Mouse (Mus musculus) MEL (cell line): ENCODE data around the gene Tbc1d23. TPM values are rescaled to one million over a fixed set of nuclear protein-coding genes. Genes with fewer than 3 reads are reported as not detected.

Source experiments
- DNase-seq: peaks from one replicate; pipeline ENCODE4 v3.0.0; 2011; ENCODE audit warnings: low read depth, low spot score
- H3K27ac ChIP-seq: 2 replicates; pipeline ENCODE4 v1.5.1; 2012; ENCODE audit warnings: low read depth, mild to moderate bottlenecking, control low read depth, low read length, moderate library complexity; ENCODE audit not compliant: control insufficient read depth
- H3K27me3 ChIP-seq, 2 experiments: fragments of 150-350 bp in 1 of 2; sonication (generic) in 1 of 2; 2 replicates each; pipeline ENCODE4 v1.6.1; 2012; ENCODE audit warnings: low read length in 2 of 2, mild to moderate bottlenecking in 2 of 2, improper control_type of control experiment in 1 of 2, moderate library complexity in 1 of 2; ENCODE audit not compliant: insufficient read depth in 2 of 2, control insufficient read depth in 1 of 2
- H3K36me3 ChIP-seq, 2 experiments: 2 replicates each; pipeline ENCODE4 v1.6.1; 2012 to 2014; ENCODE audit warnings: low read length in 2 of 2, improper control_type of control experiment in 1 of 2, inconsistent platforms in 1 of 2, mild to moderate bottlenecking in 1 of 2; ENCODE audit not compliant: insufficient read depth in 2 of 2, control insufficient read depth in 1 of 2
- H3K4me1 ChIP-seq, 2 experiments: fragments of 150-350 bp in 1 of 2; sonication (generic) in 1 of 2; 2 replicates each; pipeline ENCODE4 v1.6.1; 2012; ENCODE audit warnings: low read length in 2 of 2, improper control_type of control experiment in 1 of 2, mild to moderate bottlenecking in 1 of 2; ENCODE audit not compliant: insufficient read depth in 2 of 2, control insufficient read depth in 1 of 2
- H3K4me3 ChIP-seq, 2 experiments: fragments of 150-350 bp in 1 of 2; sonication (generic) in 1 of 2; 2 replicates each; pipeline ENCODE4 v1.5.1; 2012; ENCODE audit warnings: low read depth in 2 of 2, low read length in 2 of 2, mild to moderate bottlenecking in 2 of 2, moderate library complexity in 2 of 2, control low read depth in 1 of 2, improper control_type of control experiment in 1 of 2; ENCODE audit not compliant: control insufficient read depth in 1 of 2, insufficient read depth in 1 of 2
- H3K79me2 ChIP-seq: 2 replicates; pipeline ENCODE4 v1.6.1; 2012; ENCODE audit warnings: mild to moderate bottlenecking, low read length, moderate library complexity; ENCODE audit not compliant: control insufficient read depth, poor library complexity, insufficient read depth
- H3K9ac ChIP-seq: 2 replicates; pipeline ENCODE4 v1.6.1; 2012; ENCODE audit warnings: low read depth, mild to moderate bottlenecking, control low read depth, low read length, moderate library complexity; ENCODE audit not compliant: control insufficient read depth, poor library complexity, severe bottlenecking
- H3K9me3 ChIP-seq: fragments of 150-350 bp; sonication (generic); replicated peaks from 2 replicates; pipeline ENCODE4 v1.6.1; 2012; ENCODE audit warnings: mild to moderate bottlenecking, low read length, improper control_type of control experiment, moderate library complexity; ENCODE audit not compliant: insufficient read depth
- BHLHE40 ChIP-seq: IDR thresholded peaks from 2 replicates; pipeline ENCODE4 v1.6.1; 2012; ENCODE audit warnings: low read depth, mild to moderate bottlenecking, inconsistent platforms, low read length, improper control_type of control experiment, borderline replicate concordance
- CHD1 ChIP-seq: IDR thresholded peaks from 2 replicates; pipeline ENCODE4 v1.6.1; 2012; ENCODE audit warnings: low read depth, mild to moderate bottlenecking, inconsistent platforms, low read length, improper control_type of control experiment
- CHD2 ChIP-seq: IDR thresholded peaks from 2 replicates; pipeline ENCODE4 v1.6.1; 2011; ENCODE audit warnings: low read length, improper control_type of control experiment
- ELF1 ChIP-seq: IDR thresholded peaks from 2 replicates; pipeline ENCODE4 v1.6.1; 2014; ENCODE audit warnings: low read depth, mild to moderate bottlenecking, inconsistent platforms, low read length, improper control_type of control experiment, moderate library complexity
- ETS1 ChIP-seq: IDR thresholded peaks from 2 replicates; pipeline ENCODE4 v1.6.1; 2012; ENCODE audit warnings: low read depth, mild to moderate bottlenecking, inconsistent platforms, low read length, improper control_type of control experiment, moderate library complexity
- GABPA ChIP-seq: IDR thresholded peaks from 2 replicates; pipeline ENCODE4 v1.6.1; 2012; ENCODE audit warnings: low read depth, mild to moderate bottlenecking, inconsistent platforms, low read length, improper control_type of control experiment, moderate library complexity
- GATA1 ChIP-seq: IDR thresholded peaks from 2 replicates; pipeline ENCODE4 v1.6.1; 2011; ENCODE audit warnings: low read depth, low read length, improper control_type of control experiment
- HCFC1 ChIP-seq: IDR thresholded peaks from 2 replicates; pipeline ENCODE4 v1.6.1; 2012; ENCODE audit warnings: low read depth, mild to moderate bottlenecking, inconsistent platforms, low read length, improper control_type of control experiment, moderate library complexity
- JUND ChIP-seq: IDR thresholded peaks from 2 replicates; pipeline ENCODE4 v1.6.1; 2011; ENCODE audit warnings: low read depth, mild to moderate bottlenecking, improper control_type of control experiment, low read length
- MAFK ChIP-seq: IDR thresholded peaks from 2 replicates; pipeline ENCODE4 v1.6.1; 2011; ENCODE audit warnings: low read depth, mild to moderate bottlenecking, low read length, improper control_type of control experiment, borderline replicate concordance
- MAX ChIP-seq: IDR thresholded peaks from 2 replicates; pipeline ENCODE4 v1.6.1; 2011; ENCODE audit warnings: low read length, improper control_type of control experiment
- MAZ ChIP-seq: IDR thresholded peaks from 2 replicates; pipeline ENCODE4 v1.6.1; 2012; ENCODE audit warnings: low read depth, mild to moderate bottlenecking, inconsistent platforms, low read length, improper control_type of control experiment
- MEF2A ChIP-seq: IDR thresholded peaks from 2 replicates; pipeline ENCODE4 v1.6.1; 2014; ENCODE audit warnings: low read depth, mild to moderate bottlenecking, inconsistent platforms, low read length, improper control_type of control experiment; ENCODE audit not compliant: poor library complexity, insufficient replicate concordance, severe bottlenecking; ENCODE audit errors: extremely low read depth
- MYB ChIP-seq: IDR thresholded peaks from 2 replicates; pipeline ENCODE4 v1.6.1; 2011; ENCODE audit warnings: mild to moderate bottlenecking, low read depth, low read length, improper control_type of control experiment
- MYC ChIP-seq: IDR thresholded peaks from 2 replicates; pipeline ENCODE4 v1.6.1; 2011; ENCODE audit warnings: low read depth, mild to moderate bottlenecking, low read length, improper control_type of control experiment, moderate library complexity
- NRF1 ChIP-seq: IDR thresholded peaks from 2 replicates; pipeline ENCODE4 v1.6.1; 2014; ENCODE audit warnings: low read depth, mild to moderate bottlenecking, inconsistent platforms, low read length, improper control_type of control experiment, moderate library complexity; ENCODE audit not compliant: poor library complexity, insufficient read depth, severe bottlenecking
- POLR2A ChIP-seq, 2 experiments: IDR thresholded peaks; 2 replicates each; pipeline ENCODE4 v1.6.1; 2011 to 2012; ENCODE audit warnings: low read length in 2 of 2, mild to moderate bottlenecking in 2 of 2, control low read depth in 1 of 2, improper control_type of control experiment in 1 of 2, low read depth in 1 of 2, moderate library complexity in 1 of 2; ENCODE audit not compliant: control insufficient read depth in 1 of 2, insufficient read depth in 1 of 2, poor library complexity in 1 of 2
- POLR2AphosphoS2 ChIP-seq: IDR thresholded peaks from 2 replicates; pipeline ENCODE4 v1.6.1; 2011; ENCODE audit warnings: low read length, improper control_type of control experiment
- POLR2AphosphoS5 ChIP-seq: IDR thresholded peaks from 2 replicates; pipeline ENCODE4 v1.6.1; 2012; ENCODE audit warnings: low read depth, borderline replicate concordance, mild to moderate bottlenecking, inconsistent platforms, low read length, moderate library complexity, mixed read lengths
- RCOR1 ChIP-seq: IDR thresholded peaks from 2 replicates; pipeline ENCODE4 v1.6.1; 2012; ENCODE audit warnings: low read depth, mild to moderate bottlenecking, inconsistent platforms, low read length, improper control_type of control experiment
- SIN3A ChIP-seq: IDR thresholded peaks from 2 replicates; pipeline ENCODE4 v1.6.1; 2012; ENCODE audit warnings: low read length, improper control_type of control experiment, inconsistent platforms
- SMC3 ChIP-seq: IDR thresholded peaks from 2 replicates; pipeline ENCODE4 v1.6.1; 2011; ENCODE audit warnings: low read depth, low read length, improper control_type of control experiment
- TAL1 ChIP-seq: IDR thresholded peaks from 2 replicates; pipeline ENCODE4 v1.6.1; 2012; ENCODE audit warnings: mild to moderate bottlenecking, inconsistent platforms, low read length, moderate library complexity, mixed read lengths
- TBP ChIP-seq: IDR thresholded peaks from 2 replicates; pipeline ENCODE4 v1.8.0; 2011; ENCODE audit warnings: low read depth, low read length, improper control_type of control experiment
- TCF12 ChIP-seq: IDR thresholded peaks from 2 replicates; pipeline ENCODE4 v1.6.1; 2014; ENCODE audit warnings: low read depth, mild to moderate bottlenecking, inconsistent platforms, low read length, improper control_type of control experiment, moderate library complexity
- UBTF ChIP-seq: IDR thresholded peaks from 2 replicates; pipeline ENCODE4 v1.6.1; 2012; ENCODE audit warnings: low read depth, mild to moderate bottlenecking, inconsistent platforms, low read length, improper control_type of control experiment, moderate library complexity, borderline replicate concordance; ENCODE audit not compliant: insufficient read depth
- USF2 ChIP-seq, 2 experiments: IDR thresholded peaks; 2 replicates each; pipeline ENCODE4 v1.6.1; 2011 to 2012; ENCODE audit warnings: improper control_type of control experiment in 2 of 2, low read length in 2 of 2, borderline replicate concordance in 1 of 2, inconsistent platforms in 1 of 2, low read depth in 1 of 2, mild to moderate bottlenecking in 1 of 2; ENCODE audit not compliant: insufficient read depth in 1 of 2
- ZC3H11A ChIP-seq: IDR thresholded peaks from 2 replicates; pipeline ENCODE4 v1.6.1; 2012; ENCODE audit warnings: low read depth, mild to moderate bottlenecking, inconsistent platforms, low read length, improper control_type of control experiment
- ZMIZ1 ChIP-seq: IDR thresholded peaks from 2 replicates; pipeline ENCODE4 v1.6.1; 2012; ENCODE audit warnings: low read depth, mild to moderate bottlenecking, inconsistent platforms, low read length, improper control_type of control experiment, moderate library complexity
- polyA plus RNA-seq, 2 experiments: library from polyadenylated mRNA; stranded (reverse) in 1 of 2; unstranded in 1 of 2; fragments of >175 nt in 1 of 2; fragments of >200 nt in 1 of 2; gene quantifications; 2 replicates each; pipeline versions ENCODE4 v1.2.1 to v1.2.4; 2012; ENCODE audit warnings: low replicate concordance in 2 of 2, low read depth in 1 of 2; ENCODE audit not compliant: insufficient read length in 2 of 2, insufficient read depth in 1 of 2, missing spikeins in 1 of 2
- total RNA-seq: library from RNA; depleted of rRNA; stranded (reverse); fragments of 300-350 nt; gene quantifications from 2 replicates; pipeline ENCODE4 v1.2.3, GENCODE M21; 2012

Tbc1d23 gene
- total and polyA plus RNA-seq, 3 experiments: 16.9 to 18.1 TPM; not detected in 1

DNA sequence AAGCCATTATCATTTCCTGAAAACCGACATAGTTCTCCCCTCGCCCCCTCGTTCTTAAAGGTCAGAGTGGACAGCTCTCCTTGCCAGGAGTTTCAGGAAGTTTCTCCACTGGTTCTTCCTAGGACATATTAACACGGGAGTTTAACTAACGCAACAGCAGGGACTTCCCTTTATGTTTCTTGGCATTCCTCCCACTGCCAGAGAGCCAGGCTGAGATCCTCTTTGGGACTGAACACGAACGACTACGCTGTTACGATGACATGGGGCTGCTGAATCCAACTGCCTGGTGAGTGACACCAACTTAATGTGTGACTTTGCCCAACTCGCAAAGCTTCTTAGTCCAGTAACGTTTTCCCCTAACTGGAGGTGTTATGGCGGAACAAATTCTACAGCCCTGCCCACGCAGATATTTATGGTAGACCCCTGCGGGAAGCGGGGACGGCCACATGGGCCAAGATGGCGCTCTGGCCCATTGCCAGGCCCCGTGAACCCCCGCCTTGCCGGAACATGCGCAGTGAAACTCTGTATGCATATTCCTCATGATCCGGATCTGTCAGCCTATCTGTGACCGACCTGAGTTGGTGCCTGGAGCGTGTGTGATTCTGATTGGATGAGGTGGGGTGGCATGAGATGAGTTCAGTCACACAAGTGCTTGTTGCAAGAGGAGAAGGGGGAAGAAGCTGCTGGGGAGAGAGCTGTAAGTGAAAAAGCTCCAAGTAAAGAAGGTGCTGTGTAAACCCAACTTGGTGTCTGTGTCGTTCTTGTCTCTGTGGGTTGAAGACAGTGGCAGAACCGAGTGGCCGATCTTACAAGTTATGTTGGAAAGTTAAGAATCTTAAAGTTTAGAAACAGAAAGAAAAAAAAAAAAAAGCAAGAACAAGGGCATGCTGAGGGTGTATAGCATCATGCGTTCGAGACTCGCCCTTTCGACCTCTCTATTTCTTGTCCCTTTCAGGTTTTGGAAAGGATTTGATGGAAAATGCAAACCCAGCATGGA lies 49.2 kb upstream of the Tbc1d23 start (continued):
- no peak for TF ChIP-seq MAFK
- no peak for TF ChIP-seq CHD2
- peak; percentile 69 for TF ChIP-seq HCFC1
- TF ChIP-seq SIN3A: peak; percentile 31; the same call in 1 of the 2 replicates
- TF ChIP-seq POLR2A (IDR thresholded peaks at IDR 0.05; ENCODE audit: control insufficient read depth in 1 of 2, insufficient read depth in 1 of 2, low read depth in 1 of 2, low read length in 2 of 2, poor library complexity in 1 of 2): peak; percentile 51 to 91
- TF ChIP-seq POLR2AphosphoS5: peak; percentile 23; the same call in 1 of the 2 replicates
- TF ChIP-seq CHD1: peak; percentile 93; the same call in 1 of the 2 replicates
- no peak for TF ChIP-seq SMC3
- TF ChIP-seq MEF2A: no peak
- TF ChIP-seq MYB: no peak
- peak; percentile 87 for TF ChIP-seq ZMIZ1

DNA sequence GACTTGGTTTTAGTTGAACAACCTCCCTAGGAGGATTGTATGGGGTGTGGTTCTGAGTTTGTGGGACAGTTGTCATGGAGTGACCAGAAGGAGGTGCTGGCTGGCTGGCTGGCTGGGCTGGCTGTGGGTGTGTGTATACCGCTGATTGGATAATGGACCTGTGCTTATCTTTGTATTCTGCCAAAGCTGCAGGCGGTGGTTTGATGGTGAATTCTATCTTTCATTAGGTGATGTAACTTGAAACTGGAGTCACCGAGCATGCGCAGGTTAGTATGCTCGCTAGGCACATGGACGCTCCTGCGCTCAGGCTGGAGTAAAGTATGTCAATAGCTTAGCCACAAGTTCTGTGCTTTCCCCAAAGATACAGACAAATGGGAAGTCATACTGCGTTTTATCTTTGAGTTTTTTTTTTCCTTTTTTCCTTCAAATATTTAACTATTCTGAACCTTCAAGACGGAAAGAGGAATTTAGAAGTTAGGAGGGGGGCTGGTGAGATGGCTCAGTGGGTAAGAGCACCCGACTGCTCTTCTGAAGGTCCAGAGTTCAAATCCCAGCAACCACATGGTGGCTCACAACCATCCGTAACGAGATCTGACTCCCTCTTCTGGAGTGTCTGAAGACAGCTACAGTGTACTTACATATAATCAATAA lies 47.8 kb upstream of the Tbc1d23 start:
- Histone ChIP-seq H3K79me2 (peaks cover 6% of the 10 kb centered on the region; the same call in 1 of the 2 replicates), H3K27ac (peak overlapping the region; percentile 98), H3K36me3 (peaks cover 0 to 13% of the 10 kb centered on the region in 2 experiments; a peak in 2 of 4 replicates), H3K9me3 (no peaks in the 10 kb centered on the region), H3K27me3 (no peaks in the 10 kb centered on the region), H3K9ac (peak overlapping the region; percentile 92), H3K4me3 (peak overlapping the region in 1 of 2 experiments; percentile 3; a peak in 2 of 4 replicates), H3K4me1 (peaks cover 0 to 15% of the 10 kb centered on the region in 2 experiments; a peak in 3 of 4 replicates)
- peak; percentile 94 for DNase-seq
- peak; percentile 50; the same call in 1 of the 2 replicates for TF ChIP-seq ZMIZ1
- TF ChIP-seq POLR2AphosphoS2: peak; percentile 69; the same call in 1 of the 2 replicates
- peak; percentile 90 for TF ChIP-seq MYC
- TF ChIP-seq USF2 (IDR thresholded peaks at IDR 0.05; ENCODE audit: borderline replicate concordance in 1 of 2, insufficient read depth in 1 of 2, low read depth in 1 of 2, low read length in 2 of 2): no peak
- no peak for TF ChIP-seq GABPA
- TF ChIP-seq MEF2A: no peak
- no peak for TF ChIP-seq CHD2
- no peak for TF ChIP-seq UBTF
- peak; percentile 39 to 69; a peak in 3 of 4 replicates for TF ChIP-seq POLR2A (IDR thresholded peaks at IDR 0.05; ENCODE audit: control insufficient read depth in 1 of 2, insufficient read depth in 1 of 2, low read depth in 1 of 2, low read length in 2 of 2, poor library complexity in 1 of 2)
- peak; percentile 20; the same call in 1 of the 2 replicates for TF ChIP-seq TAL1
- TF ChIP-seq ELF1: no peak
- 0 out of 2 replicates have a peak, but pooled peaks have one; percentile 38 for TF ChIP-seq JUND
- no peak for TF ChIP-seq MAZ
- TF ChIP-seq GATA1: peak; percentile 69
- TF ChIP-seq ETS1: peak; percentile 81
- 0 out of 2 replicates have a peak, but pooled peaks have one; percentile 23 for TF ChIP-seq RCOR1
- TF ChIP-seq TBP: peak; percentile 76; the same call in 1 of the 2 replicates
- peak; percentile 58 for TF ChIP-seq SMC3
- TF ChIP-seq HCFC1: no peak
- TF ChIP-seq NRF1: peak; percentile 92
- no peak for TF ChIP-seq BHLHE40
- no peak for TF ChIP-seq ZC3H11A
- peak; percentile 50; the same call in 1 of the 2 replicates for TF ChIP-seq TCF12
- peak; percentile 89 for TF ChIP-seq MAX
